Mouse (Mus musculus) limb, embryonic 13.5 days (tissue): Measurements from ENCODE around the gene Tsc22d4. TPM values are rescaled to one million over a fixed set of nuclear protein-coding genes. Genes with fewer than 3 reads are reported as not detected.
"Not testable (repeated sequence)": the region's sequence is repeated elsewhere in the genome, so short reads cannot be mapped to it uniquely, and the experiment has no call there.

Experiments used
- ATAC-seq: fragments of 200-750 bp; cut with Nextera tagmentation; 2 replicates; pipeline ENCODE4 v1.8.0; 2017; ENCODE audit warnings: low read depth, moderate number of reproducible peaks, moderate TSS enrichment; ENCODE audit not compliant: low FRiP score
- H3K27ac ChIP-seq: fragments of 300-500 bp; sonication (generic); 2 replicates; pipeline ENCODE4 v1.5.1; 2015; ENCODE audit warnings: inconsistent platforms, mild to moderate bottlenecking, moderate library complexity
- H3K27me3 ChIP-seq: fragments of 300-500 bp; sonication (generic); 2 replicates; pipeline ENCODE4 v1.6.1; 2015; ENCODE audit warnings: mild to moderate bottlenecking, inconsistent platforms
- H3K36me3 ChIP-seq: fragments of 300-500 bp; sonication (generic); 2 replicates; pipeline ENCODE4 v1.6.1; 2015; ENCODE audit warnings: inconsistent platforms, mild to moderate bottlenecking, moderate library complexity
- H3K4me1 ChIP-seq: fragments of 300-500 bp; sonication (generic); 2 replicates; pipeline ENCODE4 v1.6.1; 2015; ENCODE audit warnings: inconsistent platforms
- H3K4me2 ChIP-seq: fragments of 300-500 bp; sonication (generic); replicated peaks from 2 replicates; pipeline ENCODE4 v1.6.1; 2015; ENCODE audit warnings: inconsistent platforms, mild to moderate bottlenecking, moderate library complexity
- H3K4me3 ChIP-seq: fragments of 300-500 bp; sonication (generic); 2 replicates; pipeline ENCODE4 v1.5.1; 2015; ENCODE audit warnings: moderate library complexity, mild to moderate bottlenecking, inconsistent platforms
- H3K9ac ChIP-seq: fragments of 300-500 bp; sonication (generic); 2 replicates; pipeline ENCODE4 v1.6.1; 2015; ENCODE audit warnings: mild to moderate bottlenecking, inconsistent platforms
- H3K9me3 ChIP-seq: fragments of 300-500 bp; sonication (generic); 2 replicates; pipeline ENCODE4 v1.6.1; 2016; ENCODE audit warnings: inconsistent platforms
- WGBS: fragments of 180-500 bp; shearing (Covaris S2); methylation state at CpG from one replicate; pipeline ENCODE4 v1.1.7; 2015; 5-methylcytosine and 5-hydroxymethylcytosine counted together
- polyA plus RNA-seq: library from polyadenylated mRNA; unstranded; fragments of >200 nt; fragmentation: Nextera tagmentation; extraction: Ambion mirVana; gene quantifications from 2 replicates; pipeline ENCODE4 v1.2.1, GENCODE M21; 2015

The Tsc22d4 gene
- polyA plus RNA-seq, 1 experiment from 2014 or later: 128 TPM

GRCm38 (mm10) chr5:137744197-137744596 is 1.3 kb upstream of the Tsc22d4 start:
- WGBS: 76% methylated on average over 7 of the region's 7 CpGs
- Histone ChIP-seq H3K9me3 (no peaks in the 10 kb centered on the region), H3K4me1 (peaks cover 46% of the 10 kb centered on the region), H3K27me3 (no peaks in the 10 kb centered on the region), H3K4me3 (no peak overlapping the region), H3K27ac (no peak overlapping the region), H3K36me3 (peaks cover 3% of the 10 kb centered on the region; the same call in 1 of the 2 replicates), H3K4me2 (no peak overlapping the region), H3K9ac (no peak overlapping the region)
- no peak for ATAC-seq

DNA sequence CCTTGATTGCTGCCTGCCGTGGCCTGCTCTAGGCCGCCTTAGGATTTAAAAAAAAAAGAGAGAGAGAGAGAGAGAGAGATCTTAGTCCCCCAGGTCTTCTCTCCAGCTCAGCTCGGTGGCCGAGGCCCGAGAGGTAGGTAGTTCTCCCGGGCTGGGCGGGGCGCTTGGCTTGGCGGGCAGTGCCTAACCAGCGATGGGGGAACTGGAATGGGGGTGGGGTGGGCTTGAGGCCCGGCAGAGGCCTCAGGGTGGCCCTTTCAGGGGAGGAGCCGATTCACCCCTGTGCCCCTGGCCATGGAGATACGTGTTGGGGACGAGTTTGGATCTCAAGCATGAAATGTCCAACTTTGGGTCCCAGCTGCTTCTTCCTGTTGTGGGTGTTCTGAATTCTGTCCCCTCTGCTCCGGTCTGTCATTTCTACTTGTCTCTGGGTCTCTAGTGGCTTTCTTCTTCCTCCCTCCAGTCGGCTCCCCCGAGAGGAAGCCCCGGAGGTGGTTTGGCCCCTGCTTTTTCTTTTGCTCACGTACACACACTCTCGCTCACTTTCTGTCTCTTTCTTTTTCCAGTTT is 836 bp downstream of the Tsc22d4 start:
- H3K9ac ChIP-seq: peak overlapping the region; percentile 90
- H3K4me2 ChIP-seq: peak overlapping the region; percentile 99
- H3K36me3 ChIP-seq: peaks cover 15% of the 10 kb centered on the region
- H3K4me3 ChIP-seq: peak overlapping the region; percentile 83
- no peaks in the 10 kb centered on the region for H3K27me3 ChIP-seq
- peak overlapping the region; percentile 97 for H3K27ac ChIP-seq
- 0 out of 2 replicates have a peak, but pooled peaks have one; percentile 4 for ATAC-seq
- WGBS: under 1% methylated on average over 20 of the region's 20 CpGs
- no peaks in the 10 kb centered on the region for H3K9me3 ChIP-seq
- peaks cover 37% of the 10 kb centered on the region for H3K4me1 ChIP-seq

DNA sequence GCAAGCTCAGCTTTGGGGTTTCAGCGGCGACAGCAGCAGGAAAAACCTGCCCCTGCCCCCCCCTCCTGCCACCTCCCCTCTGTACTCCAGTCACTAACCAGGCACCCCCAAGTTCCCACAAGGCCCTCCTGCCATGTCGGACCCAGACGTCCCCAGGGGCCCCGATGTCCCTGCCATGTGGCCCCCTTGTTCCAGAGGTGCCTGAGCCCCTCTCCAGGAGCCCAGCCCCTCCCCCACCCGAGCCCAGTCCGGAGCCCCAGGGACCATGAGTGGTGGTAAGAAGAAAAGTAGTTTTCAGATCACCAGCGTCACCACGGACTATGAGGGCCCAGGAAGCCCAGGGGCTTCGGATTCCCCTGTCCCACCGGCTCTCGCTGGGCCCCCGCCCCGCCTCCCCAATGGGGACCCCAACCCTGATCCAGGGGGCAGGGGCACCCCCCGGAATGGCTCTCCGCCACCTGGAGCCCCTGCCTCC is 1.4 kb downstream of the Tsc22d4 start:
- H3K4me2 ChIP-seq: peak overlapping the region; percentile 99
- H3K9ac ChIP-seq: peak overlapping the region; percentile 90
- no peaks in the 10 kb centered on the region for H3K27me3 ChIP-seq
- peak overlapping the region; percentile 97 for H3K27ac ChIP-seq
- no peaks in the 10 kb centered on the region for H3K9me3 ChIP-seq
- ATAC-seq: no peak
- WGBS: 2% methylated on average over 16 of the region's 16 CpGs
- peak overlapping the region; percentile 83 for H3K4me3 ChIP-seq
- H3K36me3 ChIP-seq: peaks cover 20% of the 10 kb centered on the region
- H3K4me1 ChIP-seq: peaks cover 32% of the 10 kb centered on the region

DNA sequence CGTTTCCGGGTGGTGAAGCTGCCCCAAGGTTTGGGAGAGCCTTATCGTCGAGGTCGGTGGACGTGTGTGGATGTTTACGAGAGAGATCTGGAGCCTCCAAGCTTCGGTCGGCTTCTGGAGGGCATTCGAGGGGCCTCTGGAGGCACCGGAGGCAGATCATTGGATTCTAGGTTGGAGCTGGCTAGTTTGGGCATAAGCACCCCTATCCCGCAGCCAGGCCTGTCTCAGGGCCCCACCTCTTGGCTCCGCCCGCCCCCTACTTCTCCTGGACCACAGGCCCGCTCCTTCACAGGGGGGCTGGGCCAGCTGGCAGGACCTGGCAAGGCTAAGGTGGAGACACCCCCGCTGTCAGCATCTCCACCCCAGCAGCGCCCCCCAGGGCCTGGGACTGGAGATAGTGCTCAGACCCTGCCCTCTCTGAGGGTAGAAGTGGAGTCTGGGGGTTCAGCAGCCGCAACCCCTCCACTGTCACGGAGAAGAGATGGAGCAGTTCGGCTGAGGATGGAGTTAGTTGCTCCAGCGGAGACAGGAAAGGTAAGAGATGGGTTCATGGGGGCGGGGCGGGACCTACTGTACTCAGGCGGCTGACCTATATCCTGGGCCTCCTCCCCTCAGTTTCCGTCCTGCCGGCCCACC is 1.9 kb downstream of the Tsc22d4 start:
- WGBS: 2% methylated on average over 26 of the region's 26 CpGs
- peaks cover 26% of the 10 kb centered on the region for H3K36me3 ChIP-seq
- peaks cover 29% of the 10 kb centered on the region for H3K4me1 ChIP-seq
- peak overlapping the region; percentile 90 for H3K9ac ChIP-seq
- no peaks in the 10 kb centered on the region for H3K27me3 ChIP-seq
- H3K9me3 ChIP-seq: no peaks in the 10 kb centered on the region
- peak overlapping the region; percentile 99 for H3K4me2 ChIP-seq
- peak overlapping the region; percentile 97 for H3K27ac ChIP-seq
- peak overlapping the region; percentile 83 for H3K4me3 ChIP-seq
- ATAC-seq: no peak

- H3K4me2 ChIP-seq: peak overlapping the region; percentile 99
- H3K27me3 ChIP-seq: no peaks in the 10 kb centered on the region
- H3K4me1 ChIP-seq: peaks cover 29% of the 10 kb centered on the region
- H3K9ac ChIP-seq: peak overlapping the region; percentile 43
- WGBS: 24% methylated on average over 5 of the region's 5 CpGs
- ATAC-seq: no peak
- peak overlapping the region; percentile 97; the same call in 1 of the 2 replicates for H3K27ac ChIP-seq
- peaks cover 33% of the 10 kb centered on the region for H3K36me3 ChIP-seq
- no peaks in the 10 kb centered on the region for H3K9me3 ChIP-seq
- H3K4me3 ChIP-seq: peak overlapping the region; percentile 83
These were observed 2.7 kb downstream of the Tsc22d4 start for GRCm38 (mm10) chr5:137748130-137748770.

- Histone ChIP-seq H3K9me3 (no peaks in the 10 kb centered on the region), H3K36me3 (peaks cover 43% of the 10 kb centered on the region), H3K4me3 (peak overlapping the region; percentile 83), H3K9ac (peak overlapping the region; percentile 48; the same call in 1 of the 2 replicates), H3K4me1 (peaks cover 29% of the 10 kb centered on the region), H3K27ac (no peak overlapping the region; the same call in 1 of the 2 replicates), H3K4me2 (peak overlapping the region; percentile 99), H3K27me3 (no peaks in the 10 kb centered on the region)
- 45% methylated on average over 6 of the region's 6 CpGs for WGBS
- no peak for ATAC-seq
These were observed 3.8 kb downstream of the Tsc22d4 start for GRCm38 (mm10) chr5:137749196-137749836.

- H3K36me3 ChIP-seq: peaks cover 45% of the 10 kb centered on the region
- ATAC-seq: not testable (repeated sequence)
- WGBS: 93% methylated on average over 7 of the region's 8 CpGs
These were observed 4.7 kb downstream of the Tsc22d4 start for GRCm38 (mm10) chr5:137750212-137750611.

DNA sequence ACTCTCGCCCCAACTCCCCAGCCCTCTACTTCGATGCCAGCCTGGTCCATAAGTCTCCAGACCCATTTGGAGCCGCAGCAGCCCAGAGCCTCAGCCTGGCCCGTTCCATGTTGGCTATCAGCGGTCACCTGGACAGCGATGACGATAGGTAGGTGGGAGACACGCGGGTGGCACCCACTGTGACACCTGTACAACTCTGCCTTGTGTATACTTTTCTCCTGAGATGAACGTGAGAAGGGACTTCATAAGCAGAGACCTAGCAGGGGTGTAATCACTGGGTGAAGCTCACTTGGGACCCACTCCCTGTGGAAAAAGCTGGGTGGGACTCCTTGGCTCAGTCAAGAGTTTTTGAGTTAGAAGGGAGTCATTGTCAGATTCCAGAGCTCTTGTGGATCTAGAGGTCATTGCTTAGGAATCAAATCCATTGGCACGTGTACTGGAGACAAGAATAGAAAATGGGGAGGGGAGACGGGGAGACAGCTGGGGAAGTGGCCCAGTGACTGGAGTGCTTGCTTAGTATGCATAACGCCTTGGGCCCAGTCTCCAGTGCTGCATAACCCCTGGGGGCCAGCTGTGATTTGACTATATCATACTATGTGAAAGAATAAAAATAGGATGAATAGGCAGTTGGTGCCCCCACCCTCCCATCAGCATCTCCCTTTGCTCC is 5.8 kb downstream of the Tsc22d4 start:
- Histone ChIP-seq H3K4me3 (no peak overlapping the region), H3K4me1 (peaks cover 25% of the 10 kb centered on the region), H3K9me3 (no peaks in the 10 kb centered on the region), H3K27ac (no peak overlapping the region), H3K36me3 (peaks cover 56% of the 10 kb centered on the region), H3K9ac (no peak overlapping the region), H3K27me3 (no peaks in the 10 kb centered on the region), H3K4me2 (no peak overlapping the region)
- 91% methylated on average over 13 of the region's 13 CpGs for WGBS
- ATAC-seq: no peak

More at GRCm38 (mm10) chr5:137750212-137750611, 4.7 kb downstream of the Tsc22d4 start:
- H3K4me1 ChIP-seq: peaks cover 29% of the 10 kb centered on the region
- H3K4me2 ChIP-seq, H3K27me3 ChIP-seq, H3K27ac ChIP-seq, H3K9ac ChIP-seq, H3K4me3 ChIP-seq, H3K9me3 ChIP-seq: not testable (repeated sequence)

DNA sequence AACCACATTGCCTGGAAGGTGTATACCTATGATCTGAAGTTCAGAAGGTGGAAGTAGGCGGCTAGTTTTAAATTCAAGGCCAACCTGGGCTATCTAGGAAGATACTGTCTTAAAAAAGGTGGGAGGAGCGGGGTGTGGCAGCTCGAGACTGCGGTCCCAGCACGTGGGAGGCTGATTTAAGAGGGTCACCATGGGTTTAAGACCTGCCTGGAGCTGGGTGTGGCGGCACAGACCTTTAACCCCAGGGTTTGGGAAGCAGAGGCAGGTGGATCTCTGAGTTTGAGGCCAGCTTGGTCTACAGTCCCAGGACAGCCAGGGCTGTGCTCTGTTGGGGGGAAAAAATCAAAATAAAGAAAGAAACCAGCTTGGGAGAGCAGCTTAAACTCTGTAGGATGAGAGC is 6.5 kb downstream of the Tsc22d4 start:
- Histone ChIP-seq H3K4me2 (no peak overlapping the region), H3K9ac (no peak overlapping the region), H3K27me3 (no peaks in the 10 kb centered on the region), H3K36me3 (peaks cover 60% of the 10 kb centered on the region), H3K9me3 (no peaks in the 10 kb centered on the region), H3K4me3 (no peak overlapping the region), H3K27ac (no peak overlapping the region), H3K4me1 (peaks cover 25% of the 10 kb centered on the region)
- WGBS: 88% methylated on average over 6 of the region's 6 CpGs
- ATAC-seq: no peak

GRCm38 (mm10) chr5:137753111-137753832 is 7.7 kb downstream of the Tsc22d4 start:
- peaks cover 68% of the 10 kb centered on the region for H3K36me3 ChIP-seq
- H3K9me3 ChIP-seq: no peaks in the 10 kb centered on the region

GRCm38 (mm10) chr5:137755425-137755824 is 9.9 kb downstream of the Tsc22d4 start:
- H3K9me3 ChIP-seq: no peaks in the 10 kb centered on the region
- no peak overlapping the region for H3K9ac ChIP-seq
- no peak overlapping the region for H3K4me2 ChIP-seq
- no peak overlapping the region for H3K4me3 ChIP-seq
- no peak for ATAC-seq
- 84% methylated on average over 5 of the region's 5 CpGs for WGBS
- no peak overlapping the region for H3K27ac ChIP-seq
- peaks cover 82% of the 10 kb centered on the region for H3K36me3 ChIP-seq
- H3K4me1 ChIP-seq: peaks cover 7% of the 10 kb centered on the region; the same call in 1 of the 2 replicates
- H3K27me3 ChIP-seq: no peaks in the 10 kb centered on the region

More at GRCm38 (mm10) chr5:137753111-137753832, 7.7 kb downstream of the Tsc22d4 start:
- 73% methylated on average over 11 of the region's 13 CpGs for WGBS
- Histone ChIP-seq H3K4me3 (no peak overlapping the region), H3K9ac (no peak overlapping the region), H3K27ac (no peak overlapping the region), H3K27me3 (no peaks in the 10 kb centered on the region), H3K4me2 (no peak overlapping the region), H3K4me1 (peaks cover 16% of the 10 kb centered on the region)
- ATAC-seq: no peak
